Mouse (Mus musculus) heart, postnatal 14 days (tissue): Measurements from ENCODE around the gene Slc22a8. TPM values are rescaled to one million over a fixed set of nuclear protein-coding genes. Genes with fewer than 3 reads are reported as not detected.

Experiments used
- total RNA-seq, 2 experiments: library from RNA; stranded (reverse); gene quantifications; 2 replicates each; pipeline ENCODE4 v1.2.3; 2021

The Slc22a8 gene
- total RNA-seq, 2 experiments from 2014 or later: 0.05 to 0.17 TPM

Other genes with a start within 250 kb of the Slc22a8 start
- gene Slc22a30, start 186.1 kb upstream of the Slc22a8 start, total RNA-seq: not detected
- gene Slc22a6, start 26.8 kb downstream of the Slc22a8 start, total RNA-seq: not detected
- under 1 TPM in 1 of 2 experiments, not detected in 1; 0.05 TPM for gene Chrm1, start 72.5 kb downstream of the Slc22a8 start, total RNA-seq
- 10 to 100 TPM; 39.8 to 50.9 TPM for gene Slc3a2, start 132.1 kb downstream of the Slc22a8 start, total RNA-seq
- gene Wdr74, start 144.6 kb downstream of the Slc22a8 start, total RNA-seq: 10 to 100 TPM; 19.1 to 20.1 TPM
- under 1 TPM in 1 of 2 experiments, not detected in 1; 0.95 TPM for gene 1700092M07Rik, start 149.5 kb downstream of the Slc22a8 start, total RNA-seq
- 10 to 100 TPM; 37.4 to 40.5 TPM for gene Stx5a, start 150.2 kb downstream of the Slc22a8 start, total RNA-seq
- gene Nxf1, start 165.8 kb downstream of the Slc22a8 start, total RNA-seq: 10 to 100 TPM; 59.3 to 59.5 TPM
- 100 to 1,000 TPM; 110 to 121 TPM for gene Tmem223, start 179.7 kb downstream of the Slc22a8 start, total RNA-seq
- 10 to 100 TPM; 15.7 to 17.9 TPM for gene Tmem179b, start 183.2 kb downstream of the Slc22a8 start, total RNA-seq
- 1 to 10 TPM; 7.2 to 8.9 TPM for gene Taf6l, start 195.2 kb downstream of the Slc22a8 start, total RNA-seq
- 10 to 100 TPM; 53.9 to 63.0 TPM for gene Polr2g, start 207.3 kb downstream of the Slc22a8 start, total RNA-seq
- gene Zbtb3, start 211.3 kb downstream of the Slc22a8 start, total RNA-seq: 1 to 10 TPM; 1.2 to 2.3 TPM
- gene Ttc9c, start 228.1 kb downstream of the Slc22a8 start, total RNA-seq: 10 to 100 TPM; 15.1 to 15.4 TPM
- 10 to 100 TPM; 48.5 to 51.1 TPM for gene Hnrnpul2, start 228.8 kb downstream of the Slc22a8 start, total RNA-seq
- not detected for gene AC129217.1, start 238.5 kb downstream of the Slc22a8 start, total RNA-seq
- gene Bscl2, start 246.2 kb downstream of the Slc22a8 start, total RNA-seq: 10 to 100 TPM; 21.3 to 28.0 TPM
- not detected for gene Gng3, start 247.9 kb downstream of the Slc22a8 start, total RNA-seq